Mouse (Mus musculus) testis, adult 2 months (tissue): ENCODE results near the gene Ccnjl.

Experiments used
- CTCF ChIP-seq: fragments of 200-500 bp; IDR thresholded peaks from 2 replicates; pipeline ENCODE4 v1.5.1; 2012; ENCODE audit warnings: low read depth, mild to moderate bottlenecking, inconsistent platforms, low read length, moderate library complexity; ENCODE audit not compliant: control insufficient read depth, insufficient read depth, insufficient replicate concordance
- POLR2A ChIP-seq: fragments of 200-500 bp; IDR thresholded peaks from 2 replicates; pipeline ENCODE4 v1.6.1; 2012; ENCODE audit warnings: low read depth, mild to moderate bottlenecking, inconsistent platforms, low read length, moderate library complexity; ENCODE audit not compliant: control insufficient read depth

GRCm38 (mm10) chr11:43631645-43632044 is 103.1 kb downstream of the Ccnjl start:
- TF ChIP-seq CTCF (no peak), POLR2A (no peak)
